Mouse (Mus musculus): ENCODE measurements around the gene P2ry12.

DNA sequence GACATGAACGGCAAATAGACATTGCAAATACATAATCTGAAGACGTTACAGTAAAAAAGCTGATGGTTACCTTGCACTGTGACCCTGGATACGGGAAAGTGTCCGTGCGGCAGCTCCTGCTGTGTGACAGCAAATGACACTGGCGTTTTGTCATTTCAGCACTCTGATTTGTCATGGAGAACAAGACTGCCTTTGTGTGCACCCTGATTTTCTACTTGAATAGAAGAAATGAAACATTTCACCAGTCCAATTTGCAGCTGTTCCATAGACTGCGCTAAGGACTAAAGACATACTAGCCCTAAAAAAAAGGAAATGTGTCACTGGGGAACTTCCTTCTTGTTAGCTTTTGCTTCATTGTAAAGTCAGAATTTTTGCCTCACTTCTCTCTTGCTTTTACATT is at the start of gene P2ry12:
- TF ChIP-seq POLR2A (IDR thresholded peaks at IDR 0.05; ENCODE audit: borderline replicate concordance, extremely low read depth, insufficient read depth, insufficient read length, poor library complexity, severe bottlenecking) (no peak), CTCF (IDR thresholded peaks at IDR 0.05; ENCODE audit: borderline replicate concordance, extremely low read depth, insufficient read depth, insufficient read length) (no peak)

Measured in brain, embryonic 14.5 days (tissue).